Mouse (Mus musculus): Measurements from ENCODE around the gene Nelfb. TPM values are rescaled to one million over a fixed set of nuclear protein-coding genes. Genes with fewer than 3 reads are reported as not detected.

Gene Nelfb
- total RNA-seq, 2 experiments from 2014 or later: 50.6 to 59.3 TPM

DNA sequence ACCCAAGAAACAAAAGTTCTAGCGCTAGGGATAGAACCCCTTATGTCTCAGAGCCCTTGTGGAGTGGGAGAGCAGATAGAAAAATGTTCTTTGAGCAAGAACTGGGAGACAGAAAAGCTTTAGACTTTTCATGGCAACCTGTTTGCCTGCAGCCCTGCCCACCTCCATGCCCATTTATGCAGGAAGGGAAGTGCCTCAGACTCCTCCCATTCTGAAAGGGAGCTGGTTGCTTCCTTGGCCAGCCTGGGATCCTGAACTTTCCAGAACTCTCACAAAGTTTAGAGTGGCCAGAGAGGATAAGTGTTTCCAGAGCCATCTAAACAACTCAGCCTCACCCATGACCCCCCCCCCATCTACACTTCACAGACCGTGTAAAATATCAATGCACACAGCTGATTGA is 14.1 kb downstream of the Nelfb start:
- DNase-seq (ENCODE audit: low spot score in 2 of 2): no peak

DNA sequence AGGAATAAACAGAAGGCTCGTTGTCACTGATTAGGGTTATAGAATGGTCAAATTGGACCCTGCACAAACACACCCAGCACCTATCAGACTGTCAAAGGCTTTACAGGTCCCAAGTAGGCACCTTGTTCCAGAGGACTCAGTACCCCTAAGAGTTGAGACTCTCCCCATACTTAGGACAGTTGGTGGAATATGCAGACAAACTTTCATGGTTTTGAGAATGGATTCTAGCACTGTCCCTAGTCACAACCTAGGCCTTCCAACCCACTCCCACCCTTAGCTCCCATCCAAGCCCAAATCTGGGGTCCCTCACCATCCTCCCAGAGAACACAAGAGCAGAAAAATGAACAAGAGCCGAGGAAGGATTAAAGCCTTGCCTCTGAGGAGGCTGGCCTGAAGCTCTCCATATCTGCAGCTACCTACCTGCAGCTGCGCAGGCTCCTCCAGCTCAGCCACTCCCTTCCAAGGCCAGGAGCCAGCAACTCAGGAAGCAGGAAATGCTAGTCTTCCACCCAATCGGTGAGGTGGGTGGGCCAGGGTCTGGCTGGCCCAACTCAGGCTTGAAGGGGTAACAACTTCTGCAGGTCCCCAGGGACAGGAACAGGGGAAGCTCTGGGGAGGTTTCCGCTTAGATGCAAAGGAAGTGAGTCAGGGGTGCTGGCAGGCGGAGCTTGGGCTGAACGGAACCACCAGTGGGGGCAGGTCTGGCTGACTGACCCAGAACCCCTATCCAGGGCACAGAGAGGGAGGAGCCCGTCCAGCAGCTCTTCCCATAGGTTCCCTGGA is 14.9 kb downstream of the Nelfb start, which contains the start of gene Tor4a:
Tor4a (minus strand) TSS at position 715 of the 783 bp plus-strand sequence.
- DNase-seq (ENCODE audit: low spot score in 2 of 2): peak in 1 of 2 experiments; percentile 33

DNA sequence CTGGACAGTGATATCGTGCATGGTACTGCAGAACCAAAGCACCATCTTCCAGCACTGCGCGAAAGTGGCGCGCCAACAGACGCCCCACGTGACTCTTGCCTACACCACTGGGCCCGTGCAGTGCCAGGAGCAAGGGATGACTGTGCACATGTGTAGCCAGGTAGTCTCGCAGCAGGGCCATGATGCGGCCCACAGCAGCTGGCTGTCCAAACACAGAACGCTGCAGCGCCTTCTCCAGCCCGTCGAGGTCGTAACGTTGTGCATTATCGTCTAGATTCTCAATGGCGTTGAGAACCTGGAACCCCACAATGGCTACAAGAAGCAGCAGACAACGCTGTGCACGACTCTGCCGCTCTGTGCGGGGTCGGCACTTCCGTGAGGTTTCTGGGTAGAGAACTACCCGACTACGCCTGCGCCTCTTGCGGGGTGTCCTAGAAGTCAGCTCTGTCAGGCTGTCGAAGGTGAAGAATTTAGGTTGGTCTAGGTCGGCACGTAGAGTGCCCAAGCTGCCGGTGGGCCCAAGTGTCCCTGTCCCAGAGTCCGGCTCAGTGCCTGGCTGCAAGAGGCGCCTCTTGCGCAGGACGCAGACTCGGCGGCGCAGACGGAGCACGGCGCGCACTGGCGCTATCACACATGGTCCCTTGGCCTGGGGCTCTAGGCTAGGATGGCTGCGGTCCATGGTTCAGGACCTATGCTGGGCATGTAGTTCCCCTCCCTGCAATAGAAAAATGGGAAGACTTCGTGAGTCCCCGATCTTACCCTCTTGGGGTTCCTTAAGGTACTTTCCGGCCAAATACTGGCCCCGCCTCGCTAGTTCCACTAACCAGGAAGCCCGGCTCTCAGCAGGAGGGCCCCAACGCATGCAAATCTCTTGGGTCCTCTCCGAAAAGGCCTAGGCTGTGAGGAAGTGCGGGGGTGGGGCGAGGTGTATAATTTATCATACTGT is 15.8 kb downstream of the Nelfb start:
- no peak for DNase-seq (ENCODE audit: low spot score in 2 of 2)

GRCm38 (mm10) chr2:25194486-25195171 is 16.7 kb downstream of the Nelfb start:
- DNase-seq (ENCODE audit: low spot score in 2 of 2): no peak

- no peak for DNase-seq (ENCODE audit: low spot score in 2 of 2)
Observed at GRCm38 (mm10) chr2:25194006-25194405, 17.3 kb downstream of the Nelfb start.

DNA sequence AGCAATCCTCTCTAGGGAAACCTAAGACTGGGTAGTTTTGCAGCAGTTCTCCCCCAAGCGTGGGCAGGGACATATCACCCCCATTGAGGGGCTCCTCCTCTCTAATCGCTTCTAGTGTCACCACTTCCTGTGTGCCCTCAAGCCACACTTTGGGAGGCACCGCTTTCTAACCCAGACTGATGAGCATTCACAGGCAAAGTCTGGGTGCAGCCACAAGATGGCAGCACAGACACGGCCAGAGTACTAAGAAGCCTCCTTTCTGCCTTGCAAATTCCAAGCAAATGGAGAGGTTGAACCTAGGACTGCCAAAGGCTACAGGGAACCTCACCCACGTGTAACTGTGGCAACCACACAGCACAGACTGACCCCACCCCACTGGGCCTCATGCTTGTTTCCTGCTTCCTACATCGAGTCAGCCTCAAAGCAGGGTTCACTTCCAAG is 17.9 kb downstream of the Nelfb start:
- DNase-seq (ENCODE audit: low spot score in 2 of 2): peak; percentile 81 to 88

DNA sequence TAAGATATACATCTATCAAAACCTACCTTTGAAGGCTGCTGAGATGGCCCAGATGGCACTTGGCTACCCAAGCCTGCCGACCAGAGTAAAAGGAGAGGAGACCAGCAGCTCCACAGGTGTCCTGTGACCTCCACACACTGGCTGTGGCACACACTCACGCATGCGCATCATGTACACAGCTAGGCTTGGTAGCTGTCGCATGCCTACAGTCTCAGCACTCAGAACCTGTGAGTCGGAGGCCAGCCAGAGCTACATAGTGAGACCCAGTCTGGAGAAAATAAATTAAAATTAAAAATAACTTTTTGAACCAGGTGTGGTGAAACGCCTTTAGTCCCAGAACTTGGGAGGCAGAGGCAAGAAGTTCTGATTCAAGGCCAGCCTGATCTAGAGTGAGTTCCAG is 23.4 kb downstream of the Nelfb start:
- DNase-seq (ENCODE audit: low spot score in 2 of 2): no peak

DNA sequence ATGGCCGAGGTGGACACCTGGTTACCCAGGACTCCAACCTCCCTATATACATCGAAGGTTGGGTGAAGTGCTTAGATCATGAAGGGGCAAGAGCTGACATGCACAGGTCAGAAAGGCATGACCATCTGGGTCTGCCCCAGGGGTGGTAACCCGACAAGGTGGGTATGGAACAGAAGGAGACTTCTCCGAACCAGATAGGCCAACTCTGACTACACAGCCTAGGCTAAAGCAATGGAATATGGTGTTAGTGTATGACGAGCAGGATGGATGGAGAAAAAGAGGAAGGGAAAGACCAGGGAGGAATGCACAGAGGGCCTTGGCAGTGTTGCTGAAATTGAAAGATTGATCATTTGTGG is 24.7 kb downstream of the Nelfb start:
- no peak for DNase-seq (ENCODE audit: low spot score in 2 of 2)

DNA sequence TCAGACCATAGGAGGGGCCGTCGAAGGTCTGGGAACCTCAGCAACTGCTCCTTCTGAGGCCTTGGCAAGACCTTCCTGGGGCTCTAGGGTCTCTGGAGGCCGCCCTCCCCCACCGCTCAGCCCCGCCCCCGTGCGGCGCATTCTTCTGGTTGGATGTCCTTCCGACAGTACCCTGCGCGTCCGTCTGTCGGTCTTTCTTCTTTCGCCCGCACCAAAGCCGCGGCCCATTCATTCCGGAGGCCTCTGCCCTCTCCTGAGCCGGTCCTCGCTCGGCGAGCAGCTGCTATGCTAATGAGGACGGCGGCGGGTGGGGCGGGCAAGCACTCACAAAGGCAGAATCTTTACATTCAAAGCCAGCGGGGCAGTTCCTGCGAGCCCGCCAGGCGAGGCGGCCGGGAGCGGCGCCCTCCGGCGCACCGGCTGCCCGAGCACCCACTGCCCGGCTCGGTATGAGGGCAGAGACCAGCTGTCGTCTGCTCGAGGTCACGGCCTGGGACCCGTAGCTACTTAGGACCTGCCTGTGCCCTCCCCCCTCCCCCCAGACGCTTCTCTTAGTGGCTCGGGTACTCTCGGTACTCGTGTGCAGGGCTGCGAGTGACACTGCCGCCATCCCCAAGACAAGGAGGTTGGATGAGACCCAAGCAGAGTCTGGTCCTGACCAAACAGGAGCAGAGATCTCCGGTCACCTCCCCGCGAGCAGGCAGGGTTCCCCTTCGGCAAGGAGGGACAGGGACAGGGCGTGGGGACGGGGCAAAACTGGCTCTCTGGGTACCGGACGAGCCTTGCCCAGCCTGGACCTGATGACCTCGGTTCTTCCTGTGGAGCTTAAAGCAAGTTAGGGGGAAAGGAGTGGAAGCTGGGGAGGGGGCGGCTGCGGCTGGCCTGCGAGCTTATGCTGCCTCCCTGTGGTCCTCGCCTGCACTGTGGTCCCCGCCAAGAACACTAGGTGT is 25.4 kb downstream of the Nelfb start:
- DNase-seq (ENCODE audit: low spot score in 2 of 2): peak; percentile 62 to 76

GRCm38 (mm10) chr2:25184496-25184895 is 26.8 kb downstream of the Nelfb start:
- peak in 1 of 2 experiments; percentile 7 for DNase-seq (ENCODE audit: low spot score in 2 of 2)

DNA sequence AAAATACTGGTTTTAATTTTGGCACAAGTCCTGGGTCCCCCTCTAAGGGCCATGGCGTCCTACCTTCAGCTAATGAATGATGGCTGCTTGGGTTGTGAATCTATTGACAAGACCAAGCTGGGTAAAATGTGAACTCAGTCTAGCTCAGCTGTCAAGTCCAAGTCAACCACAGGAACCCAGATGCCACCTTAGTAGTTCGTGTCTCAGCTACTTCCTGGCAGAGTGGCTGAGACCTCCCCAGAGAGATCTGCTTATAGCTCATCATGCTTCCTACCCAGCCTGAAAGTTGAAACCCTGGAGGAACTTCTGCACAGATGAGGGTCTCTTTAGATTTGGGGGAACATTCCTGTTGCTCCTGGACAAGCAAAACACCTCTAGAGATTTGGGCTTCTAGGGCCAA is 28.0 kb downstream of the Nelfb start:
- no peak for DNase-seq (ENCODE audit: low spot score in 2 of 2)

DNA sequence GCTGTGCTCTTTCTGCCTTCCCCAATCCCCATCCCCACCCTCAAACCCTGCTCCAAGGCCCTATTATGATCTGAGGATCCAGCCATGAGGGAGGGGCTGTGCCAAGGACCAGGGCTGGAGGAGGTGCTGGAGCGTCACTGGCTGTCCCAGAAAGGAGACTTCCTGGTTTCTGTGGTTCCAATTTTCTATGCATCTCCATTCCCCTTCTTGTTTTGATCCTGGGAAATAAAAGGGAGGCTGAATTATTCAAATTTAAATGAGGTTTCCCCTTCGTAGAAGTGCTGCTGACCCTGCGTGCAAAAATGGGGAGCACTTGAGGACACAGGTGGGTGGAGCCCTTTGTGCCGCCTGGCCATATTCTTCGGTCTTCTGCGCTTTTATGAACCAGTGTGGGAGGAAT is 28.6 kb downstream of the Nelfb start:
- no peak for DNase-seq (ENCODE audit: low spot score in 2 of 2)

GRCm38 (mm10) chr2:25181891-25182397 is 29.3 kb downstream of the Nelfb start:
- DNase-seq (ENCODE audit: low spot score in 2 of 2): no peak

DNA sequence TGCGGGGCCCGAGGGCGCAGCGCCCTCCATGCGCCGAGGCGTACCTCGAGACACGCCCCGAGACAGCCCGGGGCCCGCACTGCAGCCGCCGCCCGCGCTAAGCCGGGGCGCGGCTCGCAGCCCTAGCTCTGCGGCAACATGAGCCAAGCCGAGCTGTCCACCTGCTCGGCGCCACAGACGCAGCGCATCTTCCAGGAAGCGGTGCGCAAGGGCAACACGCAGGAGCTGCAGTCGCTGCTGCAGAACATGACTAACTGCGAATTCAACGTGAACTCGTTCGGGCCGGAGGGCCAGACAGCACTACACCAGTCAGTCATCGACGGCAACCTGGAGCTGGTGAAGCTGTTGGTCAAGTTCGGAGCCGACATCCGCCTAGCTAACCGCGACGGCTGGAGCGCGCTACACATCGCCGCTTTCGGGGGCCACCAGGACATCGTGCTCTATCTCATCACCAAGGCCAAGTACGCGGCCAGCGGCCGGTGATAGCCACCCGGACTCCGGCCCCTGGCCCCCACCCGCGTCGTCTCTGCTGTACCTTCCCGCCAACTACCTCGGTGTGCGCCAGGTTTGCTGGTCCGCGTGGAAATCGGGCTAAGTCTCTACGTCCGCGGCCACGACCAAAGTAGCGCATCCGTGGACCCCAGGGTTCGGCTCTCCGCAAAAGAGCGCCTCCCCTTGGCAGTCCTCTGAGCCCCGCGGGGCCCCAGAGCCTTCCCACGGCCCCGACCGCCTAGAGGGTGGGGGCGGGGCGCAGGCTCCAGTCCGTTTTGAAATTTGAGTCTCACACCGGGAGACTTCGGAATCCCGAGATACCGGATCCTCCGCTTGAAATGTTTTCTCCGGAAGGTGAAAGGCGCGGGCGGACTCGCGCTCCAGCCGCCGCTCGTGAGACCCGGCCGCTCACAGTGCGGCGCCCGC is 30.1 kb downstream of the Nelfb start:
- peak; percentile 58 to 68 for DNase-seq (ENCODE audit: low spot score in 2 of 2)

GRCm38 (mm10) chr2:25180478-25180903 is 30.8 kb downstream of the Nelfb start, which contains the start of gene Nrarp:
Nrarp (plus strand) TSS chr2:25180758.
- DNase-seq (ENCODE audit: low spot score in 2 of 2): peak; percentile 97 to 98

GRCm38 (mm10) chr2:25179566-25180217 is 31.6 kb downstream of the Nelfb start:
- DNase-seq (ENCODE audit: low spot score in 2 of 2): peak in 1 of 2 experiments; percentile 10

DNA sequence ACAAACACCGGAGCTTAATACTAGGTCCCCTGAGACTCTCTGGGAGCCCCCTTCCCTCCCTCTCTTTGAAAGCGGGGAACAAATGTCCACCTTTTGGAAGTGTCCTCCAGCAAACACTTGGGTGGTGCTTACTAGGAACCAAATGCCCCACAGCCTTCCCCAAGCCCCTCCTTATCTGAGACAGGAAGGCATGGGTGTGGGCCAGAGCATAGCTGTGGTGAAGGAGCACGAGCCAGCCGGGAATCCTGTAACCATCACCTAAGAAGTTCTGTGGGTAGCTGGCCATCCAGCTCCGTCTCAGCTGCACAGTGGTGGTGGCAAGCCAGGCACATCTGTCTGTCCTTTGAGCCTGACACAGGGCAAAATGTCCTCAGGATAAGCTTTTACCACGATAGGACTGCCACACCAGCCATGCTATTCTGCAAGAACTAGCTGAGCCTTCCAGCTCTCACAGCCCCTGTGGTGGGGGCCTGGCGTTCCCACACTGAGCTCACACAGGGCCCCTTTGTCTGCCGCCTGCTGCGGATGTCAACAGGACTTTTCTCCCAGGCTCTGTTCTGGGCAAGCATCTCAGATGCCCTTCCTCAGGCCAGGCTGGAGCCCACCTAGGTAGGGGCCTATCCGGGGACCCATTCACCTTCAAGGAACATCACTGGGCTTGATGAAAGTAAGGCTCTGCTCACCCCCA is 32.9 kb downstream of the Nelfb start:
- peak; percentile 59 to 69 for DNase-seq (ENCODE audit: low spot score in 2 of 2)

DNA sequence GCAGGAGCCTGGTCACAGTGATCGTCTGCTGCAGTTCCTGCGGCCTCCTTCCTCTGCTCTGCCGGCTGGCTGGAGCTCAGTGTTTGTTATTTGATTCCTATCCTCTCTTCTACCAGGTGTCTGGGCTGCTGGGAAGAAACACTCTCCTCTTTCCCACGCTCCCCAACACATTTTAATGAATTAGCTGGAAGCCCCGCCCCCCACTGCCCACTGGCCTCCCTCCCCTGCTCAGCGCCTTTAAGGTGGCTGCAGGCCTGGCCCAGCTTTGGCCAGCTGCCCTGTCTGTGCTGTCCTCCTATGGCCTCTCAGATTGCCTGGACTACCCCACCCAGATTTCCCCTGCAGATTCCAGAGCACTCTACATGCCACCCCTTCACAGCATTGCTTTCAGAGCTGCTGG is 33.6 kb downstream of the Nelfb start:
- DNase-seq (ENCODE audit: low spot score in 2 of 2): peak; percentile 62 to 75

Data from layer of hippocampus, postnatal 10 days (tissue).